In genomic region chr1:60859842-60860241, GRCm38 (mm10) we compare ENCODE assay signal across 15 mouse cellular contexts. TPM values are rescaled to one million over a fixed set of nuclear protein-coding genes. Genes with fewer than 3 reads are reported as not detected.
A peak's percentile ranks its signal among the peaks of the same experiment; 100 is the strongest.
DNase-seq lines count a peak whose midpoint lies in the region; ATAC-seq and TF ChIP-seq lines count a peak whose summit lies in the region.
"Had no signal": no experiment of that assay in that cellular context is flagged by ENCODE, and none has a peak within 500 bp of the region (broad histone marks: within the 10 kb centered on the region; RNA-seq: fewer than 3 reads in every experiment).

No protein-coding gene starts in this region.

- H3K4me1 ChIP-seq in heart, embryonic 16.5 days (ENCODE audit: control insufficient read depth, insufficient read depth, low read length) = peaks cover 27% of the 10 kb centered on the region
- H3K4me1 ChIP-seq in lung, adult 2 months (ENCODE audit: control insufficient read depth, insufficient read depth, low read length) = peaks cover 6% of the 10 kb centered on the region
- peaks cover 14% of the 10 kb centered on the region for H3K4me1 ChIP-seq in brown adipose tissue, adult 24 weeks (ENCODE audit: control insufficient read depth, insufficient read depth, insufficient read length, low read length)
- H3K4me1 ChIP-seq in stomach, postnatal 0 days (replicated peaks; ENCODE audit: control insufficient read depth, insufficient read depth) = no peaks in the 10 kb centered on the region
- H3K4me1 ChIP-seq: midbrain, embryonic 12.5 days had no signal

- H3K9me3 ChIP-seq in heart, embryonic 16.5 days (replicated peaks; ENCODE audit: control insufficient read depth, low read length) = no peaks in the 10 kb centered on the region
- H3K9me3 ChIP-seq in stomach, postnatal 0 days (ENCODE audit: control insufficient read depth, low read length) = no peaks in the 10 kb centered on the region
- H3K9me3 ChIP-seq: limb, embryonic 13.5 days; midbrain, embryonic 12.5 days had no signal

- no peak for DNase-seq in heart, postnatal 4 days
- DNase-seq in lung, postnatal 25 days (ENCODE audit: low spot score) = peak; percentile 16
- no peak for DNase-seq in lung, adult 2 months
- DNase-seq in stomach, postnatal 0 days (ENCODE audit: low spot score) = peak; percentile 29
- no peak for DNase-seq in kidney, postnatal 4 days
- DNase-seq: lung, postnatal 14 days; thymus, postnatal 36 days had no signal

- H3K9ac ChIP-seq in heart, embryonic 16.5 days (ENCODE audit: low read length) = peak overlapping the region; percentile 15; the same call in 1 of the 2 replicates
- H3K9ac ChIP-seq in stomach, postnatal 0 days (ENCODE audit: low read length) = no peak overlapping the region
- H3K9ac ChIP-seq: limb, embryonic 13.5 days; midbrain, embryonic 12.5 days had no signal

- H3K36me3 ChIP-seq in heart, embryonic 16.5 days (ENCODE audit: control insufficient read depth, insufficient read depth) = no peaks in the 10 kb centered on the region
- no peaks in the 10 kb centered on the region for H3K36me3 ChIP-seq in stomach, postnatal 0 days (ENCODE audit: control insufficient read depth, insufficient read depth, low read length)
- H3K36me3 ChIP-seq: limb, embryonic 13.5 days; midbrain, embryonic 12.5 days had no signal

- WGBS in heart, embryonic 16.5 days = 42% methylated on average over 3 of the region's 3 CpGs
- WGBS in lung, adult 2 months = 51% methylated on average over 3 of the region's 3 CpGs
- WGBS in stomach, postnatal 0 days = 70% methylated on average over 3 of the region's 3 CpGs

- TF ChIP-seq POLR2A in lung, adult 2 months (IDR thresholded peaks at IDR 0.05; ENCODE audit: borderline replicate concordance, extremely low read depth, low read depth, low read length) = no peak

- no peak for TF ChIP-seq EP300 in stomach, postnatal 0 days (optimal IDR thresholded peaks at IDR 0.05)

- no peak overlapping the region for H3K27ac ChIP-seq in heart, embryonic 16.5 days (ENCODE audit: low read length)
- peak overlapping the region; percentile 75 for H3K27ac ChIP-seq in brown adipose tissue, adult 24 weeks (replicated peaks; ENCODE audit: low read depth, low read length)
- no peak overlapping the region for H3K27ac ChIP-seq in stomach, postnatal 0 days (replicated peaks)
- H3K27ac ChIP-seq: limb, embryonic 13.5 days; midbrain, embryonic 12.5 days had no signal

- H3K4me3 ChIP-seq in heart, embryonic 16.5 days (ENCODE audit: low read length) = no peak overlapping the region
- no peak overlapping the region for H3K4me3 ChIP-seq in lung, adult 2 months (replicated peaks; ENCODE audit: extremely low read depth, low read depth, low read length)
- no peak overlapping the region for H3K4me3 ChIP-seq in brown adipose tissue, adult 24 weeks (ENCODE audit: insufficient read depth, low read depth, low read length)
- no peak overlapping the region for H3K4me3 ChIP-seq in stomach, postnatal 0 days (ENCODE audit: low read depth, low read length)
- H3K4me3 ChIP-seq: limb, embryonic 13.5 days; midbrain, embryonic 12.5 days had no signal

- ATAC-seq in heart, embryonic 16.5 days (replicated peaks; ENCODE audit: extremely low read depth, insufficient read depth, low FRiP score) = no peak
- ATAC-seq in stomach, postnatal 0 days (ENCODE audit: low FRiP score, low TSS enrichment) = peak; percentile 89

- TF ChIP-seq CTCF in lung, adult 2 months (IDR thresholded peaks at IDR 0.05; ENCODE audit: insufficient read depth, low read length) = no peak
- TF ChIP-seq CTCF in stomach, postnatal 0 days (IDR thresholded peaks at IDR 0.05; ENCODE audit: low read depth) = no peak

- H3K4me2 ChIP-seq in heart, embryonic 16.5 days (ENCODE audit: low read depth, low read length) = no peak overlapping the region
- no peak overlapping the region for H3K4me2 ChIP-seq in stomach, postnatal 0 days (replicated peaks; ENCODE audit: low read depth)
- H3K4me2 ChIP-seq: limb, embryonic 13.5 days; midbrain, embryonic 12.5 days had no signal

- no peaks in the 10 kb centered on the region for H3K27me3 ChIP-seq in heart, embryonic 16.5 days (ENCODE audit: control insufficient read depth, insufficient read depth, low read length)
- H3K27me3 ChIP-seq in stomach, postnatal 0 days (ENCODE audit: control insufficient read depth, insufficient read depth, low read length) = no peaks in the 10 kb centered on the region
- H3K27me3 ChIP-seq: limb, embryonic 13.5 days; midbrain, embryonic 12.5 days had no signal

RNA-seq across cellular contexts. Expression of gene Ctla4, which starts 27.0 kb away (rescaled TPM):
- polyA plus RNA-seq in heart, embryonic 16.5 days (2015; fragmentation: Nextera tagmentation; extraction: Ambion mirVana) = 1.6 and 3.5 TPM in 2 replicates
- total RNA-seq in heart, postnatal 4 days (2021) = not detected
- polyA plus RNA-seq in lung, adult 2 months (2012; rRNA removed) = 0.18 and 0.19 TPM in 2 replicates
- not detected in 2 replicates for polyA plus RNA-seq in brown adipose tissue, adult 24 weeks (2012; ENCODE audit: insufficient read depth, insufficient read length, missing spikeins)
- not detected in 2 replicates for polyA plus RNA-seq in stomach, postnatal 0 days (2015; fragmentation: Nextera tagmentation; extraction: Ambion mirVana)
- total RNA-seq: ES-E14; granulocyte monocyte progenitor cell, adult 5-6 weeks had no signal
- polyA plus RNA-seq: hindbrain, embryonic 11.5 days; midbrain, embryonic 12.5 days; stomach, embryonic 14.5 days had no signal

Comparison
In these comparisons a context has a peak if more than half of its experiments do, and no peak if none do; other contexts are left out.
1. DNase-seq: peak in lung, postnatal 25 days (single experiment) and stomach, postnatal 0 days (single experiment); none in heart, postnatal 4 days (single experiment), lung, adult 2 months (single experiment) and kidney, postnatal 4 days (0 of 2).